Mouse (Mus musculus) midbrain, embryonic 13.5 days (tissue): ENCODE results near the gene Pdzd2. TPM values are rescaled to one million over a fixed set of nuclear protein-coding genes. Genes with fewer than 3 reads are reported as not detected.
A peak's percentile ranks its signal among the peaks of the same experiment; 100 is the strongest.
"Not testable (repeated sequence)": the region's sequence is repeated elsewhere in the genome, so short reads cannot be mapped to it uniquely, and the experiment has no call there.

Source experiments
- ATAC-seq: fragments of 200-750 bp; cut with Nextera tagmentation; 2 replicates; pipeline ENCODE4 v1.8.0; 2017; ENCODE audit warnings: mild to moderate bottlenecking, moderate TSS enrichment, moderate library complexity
- H3K27ac ChIP-seq: fragments of 300-500 bp; sonication (generic); 2 replicates; pipeline ENCODE4 v1.5.1; 2015; ENCODE audit warnings: inconsistent platforms, mild to moderate bottlenecking, moderate library complexity
- H3K27me3 ChIP-seq: fragments of 300-500 bp; sonication (generic); 2 replicates; pipeline ENCODE4 v1.6.1; 2015; ENCODE audit warnings: mild to moderate bottlenecking, inconsistent platforms
- H3K36me3 ChIP-seq: fragments of 300-500 bp; sonication (generic); 2 replicates; pipeline ENCODE4 v1.6.1; 2015; ENCODE audit warnings: mild to moderate bottlenecking, inconsistent platforms
- H3K4me1 ChIP-seq: fragments of 300-500 bp; sonication (generic); replicated peaks from 2 replicates; pipeline ENCODE4 v1.6.1; 2015; ENCODE audit warnings: inconsistent platforms
- H3K4me2 ChIP-seq: fragments of 300-500 bp; sonication (generic); replicated peaks from 2 replicates; pipeline ENCODE4 v1.6.1; 2015; ENCODE audit warnings: moderate library complexity, mild to moderate bottlenecking, inconsistent platforms
- H3K4me3 ChIP-seq: fragments of 300-500 bp; sonication (generic); replicated peaks from 2 replicates; pipeline ENCODE4 v1.5.1; 2015; ENCODE audit warnings: mild to moderate bottlenecking, inconsistent platforms
- H3K9ac ChIP-seq: fragments of 300-500 bp; sonication (generic); replicated peaks from 2 replicates; pipeline ENCODE4 v1.6.1; 2015; ENCODE audit warnings: mild to moderate bottlenecking, inconsistent platforms
- H3K9me3 ChIP-seq: fragments of 300-500 bp; sonication (generic); 2 replicates; pipeline ENCODE4 v1.6.1; 2016; ENCODE audit warnings: mild to moderate bottlenecking, inconsistent platforms
- WGBS: fragments of 180-500 bp; shearing (Covaris S2); methylation state at CpG from one replicate; pipeline ENCODE4 v1.1.7; 2015; 5-methylcytosine and 5-hydroxymethylcytosine counted together
- polyA plus RNA-seq: library from polyadenylated mRNA; unstranded; fragments of >200 nt; fragmentation: Nextera tagmentation; extraction: Ambion mirVana; gene quantifications from 2 replicates; pipeline ENCODE4 v1.2.1, GENCODE M21; 2015

Pdzd2 gene
- polyA plus RNA-seq, 1 experiment from 2014 or later, result 9.7 TPM

DNA sequence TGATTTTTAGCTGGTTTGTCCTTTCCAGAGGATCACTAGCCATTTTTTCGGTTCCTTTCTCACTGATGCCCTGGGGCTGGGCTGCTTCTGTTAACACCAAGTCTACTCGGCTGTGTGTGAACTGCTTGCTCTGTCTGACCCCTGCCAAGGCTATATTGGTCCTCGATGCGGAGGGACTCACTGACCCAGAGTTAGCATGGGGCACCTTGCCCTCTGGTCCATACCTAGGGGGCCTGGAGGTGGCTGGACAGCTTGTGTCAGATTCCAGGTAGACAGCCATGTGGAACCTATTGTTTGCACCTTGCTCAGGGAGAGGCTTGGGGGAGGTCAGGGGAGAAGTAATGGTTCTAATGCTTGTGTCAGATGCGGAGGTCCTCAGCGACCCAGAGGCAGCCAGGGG lies 365.8 kb downstream of the Pdzd2 start:
- Histone ChIP-seq H3K36me3 (peaks cover 4% of the 10 kb centered on the region; the same call in 1 of the 2 replicates), H3K27ac (no peak overlapping the region), H3K4me3 (no peak overlapping the region), H3K9me3 (no peaks in the 10 kb centered on the region), H3K27me3 (peaks cover 4% of the 10 kb centered on the region; the same call in 1 of the 2 replicates), H3K4me2 (no peak overlapping the region), H3K4me1 (peaks cover 28% of the 10 kb centered on the region), H3K9ac (no peak overlapping the region)
- ATAC-seq, result no peak
- WGBS, result 83% methylated on average over 6 of the region's 6 CpGs

DNA sequence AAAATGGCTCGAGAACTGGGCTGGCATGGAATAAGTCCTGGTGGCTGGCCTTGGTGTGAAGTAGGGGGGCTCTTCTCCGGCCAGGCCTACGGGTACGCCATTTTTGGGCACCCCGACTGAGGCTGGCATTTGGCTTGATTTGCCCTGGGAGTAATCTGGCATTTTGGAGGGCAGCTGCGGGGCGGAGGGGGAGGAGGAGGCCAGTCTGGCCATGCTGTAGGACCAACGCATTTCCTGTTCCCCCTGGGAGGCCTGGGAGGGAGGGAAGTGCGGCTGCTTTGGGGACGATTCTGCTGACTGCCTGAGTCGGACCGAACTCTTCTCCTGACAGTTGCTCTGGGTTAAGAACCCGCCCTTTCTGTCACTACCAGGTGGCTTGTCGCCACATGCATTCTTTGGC lies 366.2 kb downstream of the Pdzd2 start:
- H3K4me1 ChIP-seq, result peaks cover 28% of the 10 kb centered on the region
- H3K27me3 ChIP-seq, result peaks cover 4% of the 10 kb centered on the region; the same call in 1 of the 2 replicates
- H3K9me3 ChIP-seq, result no peaks in the 10 kb centered on the region
- H3K27ac ChIP-seq, result no peak overlapping the region
- no peak overlapping the region for H3K4me3 ChIP-seq
- H3K4me2 ChIP-seq, result no peak overlapping the region
- H3K9ac ChIP-seq, result no peak overlapping the region
- 84% methylated on average over 14 of the region's 14 CpGs for WGBS
- no peak for ATAC-seq
- peaks cover 4% of the 10 kb centered on the region; the same call in 1 of the 2 replicates for H3K36me3 ChIP-seq

DNA sequence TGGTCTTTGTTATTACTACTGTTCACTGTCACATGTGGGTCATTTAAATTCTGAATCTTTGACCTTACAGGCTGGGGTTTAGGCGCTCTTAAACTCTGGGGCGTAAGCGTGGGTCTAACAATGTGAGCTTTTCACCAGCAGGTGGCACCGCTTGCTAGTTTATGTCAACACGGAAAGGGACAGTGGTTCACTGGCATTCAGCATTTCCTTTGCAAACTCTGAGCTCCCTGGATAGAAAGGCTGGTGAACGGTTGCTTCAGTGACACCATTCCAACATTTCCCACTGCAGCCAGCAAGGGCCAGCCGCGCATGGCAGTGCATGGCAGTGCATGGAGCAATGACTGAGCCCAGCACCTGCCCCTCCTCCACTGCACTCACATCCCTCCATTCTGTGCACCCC lies 368.5 kb downstream of the Pdzd2 start:
- WGBS, result 7% methylated on average over 8 of the region's 8 CpGs
- no peak overlapping the region for H3K4me3 ChIP-seq
- H3K27me3 ChIP-seq, result peaks cover 4% of the 10 kb centered on the region; the same call in 1 of the 2 replicates
- no peak overlapping the region for H3K4me2 ChIP-seq
- peaks cover 40% of the 10 kb centered on the region for H3K4me1 ChIP-seq
- H3K9me3 ChIP-seq, result no peaks in the 10 kb centered on the region
- 0 out of 2 replicates have a peak overlapping the region, but pooled peaks have one; percentile 48 for H3K27ac ChIP-seq
- peak; percentile 64 for ATAC-seq
- H3K36me3 ChIP-seq, result peaks cover 4% of the 10 kb centered on the region; the same call in 1 of the 2 replicates
- no peak overlapping the region for H3K9ac ChIP-seq

DNA sequence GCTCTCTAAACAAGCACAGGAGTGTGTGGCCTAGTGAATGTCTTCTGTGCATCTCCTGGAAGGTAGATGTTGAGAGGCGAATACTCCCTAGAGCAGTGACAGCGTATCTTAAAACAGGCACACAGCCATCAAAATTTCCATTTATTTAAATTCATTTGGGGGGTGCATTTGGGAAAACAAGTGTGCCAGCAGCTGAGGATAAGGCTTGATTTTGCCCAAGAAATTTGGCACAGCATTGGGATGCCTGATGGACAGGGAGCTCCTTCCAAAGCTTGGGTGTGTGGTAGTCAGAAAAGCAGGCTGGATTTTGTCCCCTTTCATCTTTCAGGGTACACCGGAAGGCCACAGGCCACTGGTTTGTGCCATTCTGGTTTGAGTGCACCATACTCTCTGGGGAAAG lies 369.6 kb downstream of the Pdzd2 start:
- H3K36me3 ChIP-seq, result peaks cover 4% of the 10 kb centered on the region; the same call in 1 of the 2 replicates
- no peaks in the 10 kb centered on the region for H3K9me3 ChIP-seq
- no peak overlapping the region for H3K4me2 ChIP-seq
- no peak overlapping the region for H3K9ac ChIP-seq
- no peak for ATAC-seq
- H3K4me1 ChIP-seq, result peaks cover 40% of the 10 kb centered on the region
- WGBS, result 94% methylated on average over 3 of the region's 3 CpGs
- no peak overlapping the region for H3K27ac ChIP-seq
- peaks cover 3% of the 10 kb centered on the region; the same call in 1 of the 2 replicates for H3K27me3 ChIP-seq
- H3K4me3 ChIP-seq, result no peak overlapping the region

DNA sequence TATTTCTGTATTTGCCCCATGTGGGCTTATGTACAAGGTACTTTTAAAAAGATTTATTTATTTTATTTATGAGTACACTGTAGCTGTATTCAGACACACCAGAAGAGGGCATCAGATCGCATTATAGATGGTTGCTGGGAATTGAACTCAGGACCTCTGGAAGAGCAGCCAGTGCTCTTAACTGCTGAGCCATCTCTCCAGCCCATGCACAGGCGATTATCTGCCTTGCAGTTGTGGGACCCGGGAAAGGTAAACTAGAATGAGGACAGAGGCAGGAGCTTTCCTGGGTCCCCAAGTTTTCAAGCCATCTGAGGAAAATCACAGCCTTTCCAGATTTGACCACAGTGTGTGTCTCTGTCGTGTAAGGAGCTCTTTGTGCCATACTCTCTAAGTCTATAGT lies 370.9 kb downstream of the Pdzd2 start:
- WGBS, result 89% methylated on average over 4 of the region's 4 CpGs
- no peak overlapping the region for H3K27ac ChIP-seq
- no peaks in the 10 kb centered on the region for H3K9me3 ChIP-seq
- H3K36me3 ChIP-seq, result no peaks in the 10 kb centered on the region
- no peak overlapping the region for H3K9ac ChIP-seq
- no peak for ATAC-seq
- no peak overlapping the region for H3K4me2 ChIP-seq
- H3K4me3 ChIP-seq, result no peak overlapping the region
- peaks cover 39% of the 10 kb centered on the region for H3K4me1 ChIP-seq
- H3K27me3 ChIP-seq, result no peaks in the 10 kb centered on the region

DNA sequence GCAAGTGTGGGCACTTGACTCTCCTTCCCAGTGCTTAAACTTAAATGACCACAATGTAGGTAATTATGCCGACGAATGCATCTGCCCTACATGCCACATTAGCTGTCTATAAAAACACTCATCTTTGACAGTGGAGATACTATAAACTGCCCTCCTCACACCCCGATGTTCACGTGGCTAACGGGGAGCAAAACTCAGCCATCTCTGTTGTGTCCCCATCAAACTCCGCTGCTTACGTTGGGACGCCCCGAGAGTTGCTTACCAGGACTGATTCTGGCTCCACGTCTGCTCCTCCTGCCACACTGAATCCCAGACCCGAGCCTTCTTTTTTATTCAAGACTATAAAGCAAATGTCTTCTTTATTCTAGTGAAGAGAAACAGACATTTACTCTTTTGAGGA lies 371.4 kb downstream of the Pdzd2 start:
- H3K36me3 ChIP-seq, result no peaks in the 10 kb centered on the region
- H3K4me1 ChIP-seq, result peaks cover 37% of the 10 kb centered on the region
- H3K9ac ChIP-seq, result no peak overlapping the region
- no peak overlapping the region for H3K4me3 ChIP-seq
- no peaks in the 10 kb centered on the region for H3K9me3 ChIP-seq
- no peaks in the 10 kb centered on the region for H3K27me3 ChIP-seq
- H3K4me2 ChIP-seq, result no peak overlapping the region
- 78% methylated on average over 11 of the region's 11 CpGs for whole genome bisulfite sequencing
- H3K27ac ChIP-seq, result no peak overlapping the region
- ATAC-seq, result no peak

DNA sequence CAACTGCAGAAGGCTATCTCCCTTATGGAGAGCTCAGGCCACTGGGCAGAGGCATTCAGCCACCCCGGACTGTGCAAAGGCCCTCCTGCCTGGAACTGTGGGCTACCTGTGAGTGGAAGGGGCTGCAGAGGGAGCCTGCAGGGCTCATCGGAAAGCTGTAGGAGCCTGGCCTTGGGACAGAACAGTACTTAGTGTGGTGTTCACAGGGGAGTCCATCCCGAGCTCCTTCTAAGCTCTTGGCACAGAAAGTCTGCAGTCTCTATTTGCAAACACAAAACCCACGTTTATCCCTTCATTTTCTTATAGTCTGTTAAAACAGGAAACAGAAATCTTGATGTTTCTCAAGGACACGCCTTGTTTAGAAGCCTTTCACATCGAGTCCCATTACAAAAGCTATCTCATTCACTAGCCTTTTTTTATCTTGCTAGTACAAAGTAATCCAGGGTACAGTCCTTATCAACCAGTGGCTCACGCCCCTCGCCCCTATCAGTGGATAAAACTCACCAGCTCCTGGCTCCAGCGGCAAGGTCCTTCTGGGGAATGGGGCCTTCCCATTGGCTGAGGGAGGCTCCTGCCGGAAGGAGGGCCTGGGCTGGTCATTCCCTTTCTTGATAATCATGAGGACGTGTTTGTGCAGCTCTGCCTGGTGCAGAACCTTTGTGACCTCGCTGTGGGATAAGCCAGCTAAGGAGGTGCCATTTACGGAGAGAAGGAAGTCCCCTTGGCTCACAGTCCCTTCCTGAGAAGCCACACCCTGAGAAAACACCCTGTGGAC lies 372.2 kb downstream of the Pdzd2 start:
- no peak overlapping the region for H3K9ac ChIP-seq
- no peak overlapping the region for H3K27ac ChIP-seq
- H3K9me3 ChIP-seq, result no peaks in the 10 kb centered on the region

DNA sequence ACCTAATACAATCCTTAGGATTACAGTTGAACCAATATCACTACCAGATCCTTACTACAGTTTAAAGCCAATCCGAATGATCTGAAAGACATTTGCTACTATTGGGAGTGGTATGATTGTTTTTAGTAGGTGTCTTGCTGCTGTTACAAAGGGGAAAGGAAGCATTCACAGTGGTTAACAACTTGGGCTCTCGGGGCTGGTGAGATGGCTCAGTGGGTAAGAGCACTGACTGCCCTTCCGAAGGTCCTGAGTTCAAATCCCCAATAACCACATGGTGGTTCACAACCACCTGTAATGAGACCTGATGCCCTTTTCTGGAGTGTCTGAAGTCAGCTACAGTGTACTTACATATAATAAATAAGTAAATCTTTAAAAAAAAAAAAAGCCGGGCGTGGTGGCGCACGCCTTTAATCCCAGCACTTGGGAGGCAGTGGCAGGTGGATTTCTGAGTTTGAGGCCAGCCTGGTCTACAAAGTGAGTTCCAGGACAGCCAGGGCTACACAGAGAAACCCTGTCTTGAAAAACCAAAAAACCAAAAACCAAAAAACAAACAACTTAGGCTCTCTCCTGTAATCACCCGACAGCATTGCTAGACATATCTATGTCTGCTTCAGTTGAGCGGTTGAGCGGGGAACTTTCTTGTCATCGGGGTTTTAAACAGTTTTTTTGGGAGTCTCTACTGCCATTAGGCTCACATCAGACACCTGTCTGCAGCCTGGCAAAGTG lies 373.0 kb downstream of the Pdzd2 start:
- not testable (repeated sequence) for ATAC-seq, H3K9me3 ChIP-seq, H3K36me3 ChIP-seq, H3K27me3 ChIP-seq, H3K9ac ChIP-seq, H3K4me3 ChIP-seq
- Histone ChIP-seq H3K27ac (peak overlapping the region; percentile 82), H3K4me2 (0 out of 2 replicates have a peak overlapping the region, but pooled peaks have one; percentile 14), H3K4me1 (peaks cover 34% of the 10 kb centered on the region)
- 91% methylated on average over 11 of the region's 11 CpGs for WGBS

More for the DNA sequence above, 372.2 kb downstream of the Pdzd2 start:
- 57% methylated on average over 13 of the region's 13 CpGs for WGBS
- Histone ChIP-seq H3K27me3 (no peaks in the 10 kb centered on the region), H3K4me2 (no peak overlapping the region), H3K4me1 (peaks cover 37% of the 10 kb centered on the region), H3K36me3 (no peaks in the 10 kb centered on the region), H3K4me3 (no peak overlapping the region)
- ATAC-seq, result no peak

DNA sequence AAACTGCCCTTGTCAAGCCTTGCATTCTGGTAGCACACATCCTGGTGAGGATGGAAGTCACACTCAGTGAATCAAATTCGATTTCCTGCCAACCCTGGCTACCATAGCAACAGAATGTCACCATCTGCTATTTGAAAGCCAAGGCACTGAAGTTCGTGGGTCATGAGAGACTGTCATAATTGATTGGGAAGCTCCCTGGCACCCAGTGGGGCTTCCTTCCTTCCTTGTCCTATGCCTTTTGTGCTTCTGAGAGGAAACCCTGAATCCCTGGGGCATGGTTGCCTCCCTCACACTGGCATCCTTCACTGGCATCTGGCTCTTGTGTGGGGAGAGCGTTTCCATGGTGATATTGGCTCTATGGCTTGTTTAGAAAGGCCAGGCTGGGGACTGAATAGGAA lies 373.7 kb downstream of the Pdzd2 start:
- Histone ChIP-seq H3K27me3 (no peaks in the 10 kb centered on the region), H3K4me2 (peak overlapping the region; percentile 14), H3K27ac (peak overlapping the region; percentile 82), H3K4me3 (no peak overlapping the region), H3K36me3 (no peaks in the 10 kb centered on the region), H3K4me1 (peaks cover 29% of the 10 kb centered on the region), H3K9ac (no peak overlapping the region), H3K9me3 (no peaks in the 10 kb centered on the region)
- 15% methylated on average over 3 of the region's 3 CpGs for WGBS
- peak; percentile 93 for ATAC-seq

DNA sequence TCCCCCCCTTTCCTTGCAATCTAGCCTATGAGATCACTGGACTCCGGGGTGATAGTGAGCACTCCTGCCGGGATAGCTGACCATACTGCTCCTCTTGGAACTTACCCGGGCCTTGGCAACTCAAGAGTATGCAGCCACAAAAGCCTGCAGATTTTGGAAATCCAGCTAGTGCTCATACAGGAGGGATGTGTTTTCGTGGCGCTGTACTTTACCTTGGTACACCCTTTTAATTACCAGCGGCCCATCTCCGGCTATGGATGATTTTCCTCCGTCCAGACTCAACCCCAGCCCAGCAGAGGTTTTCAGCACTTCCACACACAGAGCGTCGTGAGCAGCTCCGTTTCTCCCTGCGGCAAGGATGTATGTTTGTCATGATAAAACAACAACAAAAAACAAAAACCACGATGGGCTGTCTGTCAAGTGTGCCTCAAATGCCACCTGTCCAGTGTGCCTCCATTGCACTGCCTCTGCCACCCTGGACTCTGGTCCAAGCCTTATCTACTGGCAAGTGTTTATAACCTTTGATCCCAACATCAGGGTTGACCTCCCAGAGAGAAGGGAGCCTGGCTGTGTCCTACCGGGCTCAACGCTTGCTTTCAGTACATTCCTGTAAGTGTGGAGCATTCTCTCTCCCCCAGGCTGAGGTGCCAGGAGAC lies 374.2 kb downstream of the Pdzd2 start:
- H3K4me3 ChIP-seq, result no peak overlapping the region
- no peak for ATAC-seq
- H3K9ac ChIP-seq, result no peak overlapping the region
- peaks cover 29% of the 10 kb centered on the region for H3K4me1 ChIP-seq
- H3K27ac ChIP-seq, result peak overlapping the region; percentile 82
- peak overlapping the region; percentile 14 for H3K4me2 ChIP-seq
- H3K27me3 ChIP-seq, result no peaks in the 10 kb centered on the region
- WGBS, result 78% methylated on average over 15 of the region's 15 CpGs
- H3K9me3 ChIP-seq, result no peaks in the 10 kb centered on the region
- no peaks in the 10 kb centered on the region; the same call in 1 of the 2 replicates for H3K36me3 ChIP-seq

DNA sequence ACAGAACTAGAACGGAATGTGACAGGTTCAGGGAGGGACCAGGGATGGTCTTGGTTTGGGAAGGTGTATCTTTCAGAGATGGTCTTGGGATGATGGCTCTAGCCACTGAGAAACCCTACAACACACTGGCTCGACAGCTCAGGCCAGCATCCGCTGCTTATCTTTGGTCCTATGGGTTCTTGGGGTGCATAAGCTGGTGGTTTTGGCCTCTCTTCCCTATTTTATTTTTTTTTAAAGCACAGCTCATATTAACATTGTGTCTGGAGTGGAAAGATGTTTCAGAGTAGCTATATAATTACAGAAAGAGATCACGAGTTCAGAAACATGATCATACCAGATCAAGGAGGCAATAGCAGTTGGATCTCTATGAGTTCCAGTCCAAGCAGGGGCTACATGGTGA lies 375.6 kb downstream of the Pdzd2 start:
- Histone ChIP-seq H3K4me1 (peaks cover 29% of the 10 kb centered on the region), H3K36me3 (no peaks in the 10 kb centered on the region; the same call in 1 of the 2 replicates), H3K27me3 (no peaks in the 10 kb centered on the region), H3K27ac (no peak overlapping the region), H3K9ac (no peak overlapping the region), H3K4me2 (no peak overlapping the region), H3K9me3 (no peaks in the 10 kb centered on the region), H3K4me3 (no peak overlapping the region)
- WGBS, result 94% methylated on average over 4 of the region's 4 CpGs
- no peak for ATAC-seq

DNA sequence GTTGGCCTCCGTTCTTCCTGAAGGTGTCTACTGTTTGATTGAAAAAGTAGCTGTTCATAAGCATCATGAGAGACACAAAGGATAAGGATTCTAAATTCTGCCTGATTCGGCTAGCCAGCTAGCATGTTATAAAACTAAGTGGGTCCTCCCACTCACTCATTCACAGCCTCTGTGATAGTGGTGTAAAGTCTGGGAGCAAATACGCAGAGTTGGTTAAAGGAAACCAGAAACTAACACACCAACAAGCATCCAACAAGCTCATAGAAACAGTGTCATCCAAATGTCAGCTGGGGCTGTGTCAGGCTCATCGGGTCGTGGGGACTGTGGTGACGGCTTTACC lies 377.1 kb downstream of the Pdzd2 start:
- no peak overlapping the region for H3K4me3 ChIP-seq
- no peaks in the 10 kb centered on the region for H3K27me3 ChIP-seq
- no peak for ATAC-seq
- WGBS, result 91% methylated on average over 6 of the region's 6 CpGs
- no peak overlapping the region for H3K4me2 ChIP-seq
- no peak overlapping the region for H3K9ac ChIP-seq
- no peaks in the 10 kb centered on the region; the same call in 1 of the 2 replicates for H3K36me3 ChIP-seq
- no peak overlapping the region for H3K27ac ChIP-seq
- no peaks in the 10 kb centered on the region for H3K9me3 ChIP-seq
- peaks cover 20% of the 10 kb centered on the region for H3K4me1 ChIP-seq
